Mouse (Mus musculus) embryonic facial prominence, embryonic 15.5 days (tissue): ENCODE data around the gene Chn2. TPM values are rescaled to one million over a fixed set of nuclear protein-coding genes. Genes with fewer than 3 reads are reported as not detected.

ENCODE experiments used
- ATAC-seq: fragments of 200-750 bp; cut with Nextera tagmentation; 2 replicates; pipeline ENCODE4 v1.8.0; 2017; ENCODE audit warnings: low read depth, moderate TSS enrichment; ENCODE audit not compliant: insufficient number of reproducible peaks, low FRiP score, low TSS enrichment
- H3K27ac ChIP-seq: fragments of 300-500 bp; sonication (generic); replicated peaks from 2 replicates; pipeline ENCODE4 v1.5.1; 2015; ENCODE audit warnings: mild to moderate bottlenecking, inconsistent platforms
- H3K27me3 ChIP-seq: fragments of 300-500 bp; sonication (generic); 2 replicates; pipeline ENCODE4 v1.6.1; 2015; ENCODE audit warnings: inconsistent platforms
- H3K36me3 ChIP-seq: fragments of 300-500 bp; sonication (generic); 2 replicates; pipeline ENCODE4 v1.6.1; 2015; ENCODE audit warnings: mild to moderate bottlenecking, inconsistent platforms
- H3K4me1 ChIP-seq: fragments of 300-500 bp; sonication (generic); 2 replicates; pipeline ENCODE4 v1.6.1; 2015; ENCODE audit warnings: inconsistent platforms
- H3K4me2 ChIP-seq: fragments of 300-500 bp; sonication (generic); replicated peaks from 2 replicates; pipeline ENCODE4 v1.6.1; 2015; ENCODE audit warnings: mild to moderate bottlenecking, inconsistent platforms
- H3K4me3 ChIP-seq: fragments of 300-500 bp; sonication (generic); replicated peaks from 2 replicates; pipeline ENCODE4 v1.5.1; 2015; ENCODE audit warnings: mild to moderate bottlenecking, inconsistent platforms
- H3K9ac ChIP-seq: fragments of 300-500 bp; sonication (generic); 2 replicates; pipeline ENCODE4 v1.6.1; 2015; ENCODE audit warnings: inconsistent platforms
- H3K9me3 ChIP-seq: fragments of 300-500 bp; sonication (generic); replicated peaks from 2 replicates; pipeline ENCODE4 v1.6.1; 2016; ENCODE audit warnings: inconsistent platforms
- WGBS: fragments of 180-500 bp; shearing (Covaris S2); methylation state at CpG from one replicate; pipeline ENCODE4 v1.1.7; 2015; 5-methylcytosine and 5-hydroxymethylcytosine counted together
- polyA plus RNA-seq: library from polyadenylated mRNA; unstranded; fragments of >200 nt; fragmentation: Nextera tagmentation; extraction: Ambion mirVana; gene quantifications from 2 replicates; pipeline ENCODE4 v1.2.1, GENCODE M21; 2015

Gene Chn2
- polyA plus RNA-seq, 1 experiment from 2014 or later, result 12.2 TPM

DNA sequence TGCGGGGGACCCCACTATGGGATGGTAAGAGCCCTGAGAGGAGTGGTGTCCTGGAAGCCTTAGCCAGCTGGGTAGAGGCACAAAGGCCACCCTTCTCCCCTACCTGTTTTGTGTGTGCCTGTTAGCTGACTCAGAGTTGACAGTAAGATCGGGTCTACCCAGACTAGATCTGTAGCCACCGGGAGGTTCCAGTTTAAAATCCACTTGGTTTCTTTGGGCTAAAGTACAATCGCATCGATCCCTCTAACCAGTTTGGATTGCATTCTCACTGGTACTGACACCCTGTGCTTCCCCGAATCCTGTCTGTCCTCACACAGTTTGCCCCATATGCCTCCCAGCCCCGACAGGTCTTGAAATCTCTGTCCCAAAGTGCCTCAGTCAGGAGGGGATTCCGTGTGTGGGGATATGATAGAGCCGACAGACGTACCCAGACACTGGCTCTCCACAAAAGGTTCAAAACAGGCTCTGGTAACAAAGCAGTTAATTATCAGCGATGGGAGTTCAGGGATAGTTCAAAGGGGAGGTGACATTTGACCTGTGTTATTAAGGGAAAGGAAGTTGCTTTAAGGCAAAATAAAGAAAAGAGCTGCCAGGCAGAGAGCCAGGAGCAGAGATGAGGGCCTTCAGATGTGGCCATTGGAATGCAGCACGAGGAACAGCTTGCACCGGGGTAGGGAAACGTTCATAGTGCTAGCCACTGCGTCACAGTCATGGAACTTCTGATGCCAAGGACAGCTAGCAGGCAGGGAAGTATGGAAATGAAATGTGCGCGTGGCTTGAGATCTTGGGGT, 212.2 kb downstream of the Chn2 start:
- ATAC-seq, result no peak
- no peak overlapping the region for H3K27ac ChIP-seq
- 46% methylated on average over 17 of the region's 17 CpGs for WGBS
- no peaks in the 10 kb centered on the region for H3K9me3 ChIP-seq
- H3K4me3 ChIP-seq, result no peak overlapping the region
- no peak overlapping the region for H3K9ac ChIP-seq
- no peaks in the 10 kb centered on the region for H3K27me3 ChIP-seq
- peaks cover 5% of the 10 kb centered on the region; the same call in 1 of the 2 replicates for H3K4me1 ChIP-seq
- no peaks in the 10 kb centered on the region for H3K36me3 ChIP-seq
- H3K4me2 ChIP-seq, result no peak overlapping the region

DNA sequence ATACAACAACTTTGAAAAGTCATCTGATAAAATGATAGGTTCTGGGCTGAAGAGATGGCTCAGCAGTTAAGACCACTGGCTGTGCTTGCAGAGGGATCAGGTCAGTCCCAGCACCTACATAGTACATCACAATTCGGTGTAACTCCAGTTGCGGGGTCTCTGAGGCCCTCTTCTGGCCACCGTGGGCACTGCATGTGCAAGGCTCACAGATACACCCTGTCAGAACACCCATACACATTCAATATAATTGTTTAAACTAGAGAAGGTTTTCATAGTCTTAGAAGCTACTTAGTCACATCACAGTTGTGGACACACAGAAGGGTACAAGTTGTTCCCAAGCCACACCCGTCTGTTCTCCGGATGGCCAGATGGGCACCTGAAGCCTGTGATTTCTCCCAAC, 213.9 kb downstream of the Chn2 start:
- H3K4me3 ChIP-seq, result no peak overlapping the region
- no peaks in the 10 kb centered on the region for H3K9me3 ChIP-seq
- H3K27ac ChIP-seq, result no peak overlapping the region
- no peaks in the 10 kb centered on the region for H3K27me3 ChIP-seq
- 62% methylated on average over 5 of the region's 5 CpGs for WGBS
- no peaks in the 10 kb centered on the region for H3K36me3 ChIP-seq
- H3K4me2 ChIP-seq, result no peak overlapping the region
- no peak for ATAC-seq
- peaks cover 11% of the 10 kb centered on the region; the same call in 1 of the 2 replicates for H3K4me1 ChIP-seq
- H3K9ac ChIP-seq, result no peak overlapping the region

DNA sequence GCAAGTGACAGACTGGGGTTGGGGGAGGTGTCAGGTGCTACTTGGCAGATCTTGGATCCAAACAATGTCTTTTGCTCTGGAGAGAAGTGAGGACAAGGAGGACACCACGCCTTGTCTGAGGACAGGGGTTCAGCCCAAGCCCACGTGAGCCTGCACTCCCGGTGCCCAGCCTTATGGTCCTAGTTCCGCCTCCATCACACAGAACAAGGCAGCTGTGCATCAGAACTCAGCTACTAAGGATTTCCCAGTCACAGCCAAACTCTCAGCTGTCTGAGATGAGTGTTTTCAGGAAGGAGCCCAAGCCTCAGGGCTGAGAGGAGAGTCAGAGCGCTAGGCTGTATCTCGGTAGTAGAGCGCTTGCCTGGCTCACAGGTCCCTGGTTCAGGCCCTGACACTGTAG, 214.5 kb downstream of the Chn2 start:
- Histone ChIP-seq H3K27me3 (no peaks in the 10 kb centered on the region), H3K4me2 (no peak overlapping the region), H3K4me1 (peaks cover 11% of the 10 kb centered on the region; the same call in 1 of the 2 replicates), H3K4me3 (no peak overlapping the region), H3K27ac (no peak overlapping the region; the same call in 1 of the 2 replicates), H3K9me3 (no peaks in the 10 kb centered on the region), H3K36me3 (no peaks in the 10 kb centered on the region), H3K9ac (no peak overlapping the region)
- WGBS, result 58% methylated on average over 7 of the region's 7 CpGs
- ATAC-seq, result no peak

DNA sequence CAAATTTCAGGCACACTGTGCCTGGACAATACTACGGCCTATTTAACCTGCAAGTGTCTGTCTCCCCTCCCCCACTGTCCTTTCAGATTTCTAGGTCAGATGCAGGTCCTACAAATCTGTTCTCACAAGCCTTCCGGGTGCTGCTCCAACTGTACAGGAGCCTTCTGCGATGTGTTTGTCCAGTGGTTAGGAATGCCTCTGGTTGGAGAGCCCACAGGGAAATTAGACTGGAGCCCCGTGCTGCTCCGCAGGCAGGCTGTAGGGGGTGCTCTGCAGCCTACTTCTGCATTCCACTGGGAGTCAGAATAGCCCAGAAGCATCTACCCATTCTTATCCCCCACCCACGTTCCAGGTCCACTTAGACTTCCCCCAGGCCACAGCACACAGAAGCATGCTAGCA, 215.4 kb downstream of the Chn2 start:
- Histone ChIP-seq H3K9ac (no peak overlapping the region), H3K4me2 (no peak overlapping the region), H3K4me1 (peaks cover 11% of the 10 kb centered on the region; the same call in 1 of the 2 replicates), H3K27ac (no peak overlapping the region), H3K27me3 (no peaks in the 10 kb centered on the region), H3K9me3 (no peaks in the 10 kb centered on the region), H3K36me3 (no peaks in the 10 kb centered on the region), H3K4me3 (no peak overlapping the region)
- no peak for ATAC-seq
- WGBS, result 62% methylated on average over 6 of the region's 6 CpGs

DNA sequence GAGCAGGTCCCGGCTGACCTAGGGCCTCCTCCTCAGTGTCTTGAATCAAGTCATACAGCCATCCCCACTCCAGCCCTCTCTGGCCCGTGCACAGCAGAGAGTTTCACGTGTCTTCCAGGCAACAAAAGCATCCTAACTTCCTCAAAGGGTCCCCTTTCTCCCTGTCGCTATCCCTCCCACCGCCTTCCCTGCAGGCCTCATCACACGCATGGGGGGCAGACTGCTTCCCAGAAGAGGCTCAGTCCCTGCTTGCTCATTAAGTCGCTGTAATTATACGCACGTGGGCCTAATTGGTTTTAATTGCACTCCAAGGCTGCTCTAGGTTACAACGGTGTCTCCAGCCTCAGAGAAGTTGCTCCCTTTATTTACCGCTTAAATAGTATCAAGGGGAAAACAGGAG, 216.0 kb downstream of the Chn2 start:
- 38% methylated on average over 11 of the region's 11 CpGs for WGBS
- no peak overlapping the region for H3K27ac ChIP-seq
- H3K4me2 ChIP-seq, result no peak overlapping the region
- H3K4me1 ChIP-seq, result 0 out of 2 replicates have a peak, but pooled peaks cover 11% of the 10 kb centered on the region
- H3K9ac ChIP-seq, result no peak overlapping the region
- peak; percentile 62 for ATAC-seq
- H3K36me3 ChIP-seq, result no peaks in the 10 kb centered on the region
- H3K4me3 ChIP-seq, result no peak overlapping the region
- H3K27me3 ChIP-seq, result no peaks in the 10 kb centered on the region
- H3K9me3 ChIP-seq, result no peaks in the 10 kb centered on the region

DNA sequence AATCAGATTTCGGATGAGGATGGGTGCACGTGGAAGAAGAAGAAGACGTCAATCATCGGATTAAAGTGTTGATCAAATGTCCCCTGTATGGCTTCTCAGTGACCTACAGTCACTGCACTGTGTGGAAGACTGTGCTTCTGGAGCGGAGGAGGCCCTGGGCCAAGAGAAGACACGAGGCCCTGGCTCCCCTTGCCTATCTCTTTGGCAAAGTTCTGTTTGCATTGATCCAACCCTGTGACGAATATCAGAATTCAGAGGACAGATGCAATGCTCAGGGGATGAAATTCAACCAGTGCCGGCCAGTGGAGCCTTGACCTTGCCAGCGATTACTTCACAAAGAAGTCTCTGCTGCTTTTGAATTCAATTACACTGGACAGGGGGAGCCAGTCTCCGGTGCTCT, 217.0 kb downstream of the Chn2 start:
- H3K9me3 ChIP-seq, result no peaks in the 10 kb centered on the region
- H3K36me3 ChIP-seq, result no peaks in the 10 kb centered on the region
- 64% methylated on average over 10 of the region's 10 CpGs for WGBS
- H3K4me2 ChIP-seq, result no peak overlapping the region
- no peaks in the 10 kb centered on the region for H3K27me3 ChIP-seq
- H3K9ac ChIP-seq, result no peak overlapping the region
- ATAC-seq, result no peak
- H3K27ac ChIP-seq, result no peak overlapping the region
- H3K4me3 ChIP-seq, result no peak overlapping the region
- H3K4me1 ChIP-seq, result 0 out of 2 replicates have a peak, but pooled peaks cover 11% of the 10 kb centered on the region

DNA sequence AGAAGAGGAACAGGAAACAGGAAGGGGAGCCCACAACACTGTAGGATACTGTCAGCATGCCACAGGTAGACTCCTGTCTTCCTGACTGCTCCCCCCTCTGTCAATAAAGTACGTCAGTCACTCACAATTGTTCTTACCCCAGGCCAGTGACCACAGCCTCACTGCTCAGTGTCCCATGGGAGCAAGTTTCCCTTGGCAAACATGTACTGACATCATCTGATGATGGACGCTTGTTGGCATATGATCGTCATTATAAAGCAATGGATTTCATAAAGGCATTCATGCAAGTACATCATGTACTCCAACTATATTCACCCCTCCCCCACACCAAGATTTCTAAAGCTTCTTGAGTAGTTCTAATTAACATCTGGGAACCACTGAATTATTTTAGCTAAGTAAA, 218.2 kb downstream of the Chn2 start:
- Histone ChIP-seq H3K9ac (no peak overlapping the region), H3K27me3 (no peaks in the 10 kb centered on the region), H3K27ac (no peak overlapping the region), H3K4me2 (no peak overlapping the region), H3K36me3 (no peaks in the 10 kb centered on the region), H3K4me1 (0 out of 2 replicates have a peak, but pooled peaks cover 6% of the 10 kb centered on the region), H3K4me3 (no peak overlapping the region), H3K9me3 (no peaks in the 10 kb centered on the region)
- ATAC-seq, result no peak
- 60% methylated on average over 3 of the region's 3 CpGs for WGBS

DNA sequence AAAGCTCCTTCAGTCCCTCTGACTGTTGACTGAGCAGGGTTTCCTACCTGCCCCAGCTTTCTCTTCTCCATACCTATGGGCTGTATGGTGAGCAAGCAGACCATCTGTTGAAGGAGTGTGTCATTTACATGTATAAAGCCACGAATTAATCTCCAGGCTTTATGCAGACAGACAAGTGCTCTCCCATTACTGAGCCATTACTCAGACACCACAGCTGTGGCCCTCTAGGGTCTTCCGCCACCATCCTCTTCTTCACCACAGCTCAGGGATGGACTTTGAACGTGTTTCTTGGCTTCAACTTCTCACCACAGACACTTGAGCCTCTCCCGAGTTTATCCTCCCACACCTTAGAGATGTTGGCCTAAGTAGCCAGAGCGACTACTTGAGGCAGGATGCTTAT, 219.1 kb downstream of the Chn2 start:
- H3K4me1 ChIP-seq, result 0 out of 2 replicates have a peak, but pooled peaks cover 6% of the 10 kb centered on the region
- H3K4me3 ChIP-seq, result no peak overlapping the region
- ATAC-seq, result no peak
- no peak overlapping the region for H3K9ac ChIP-seq
- no peaks in the 10 kb centered on the region for H3K27me3 ChIP-seq
- H3K36me3 ChIP-seq, result no peaks in the 10 kb centered on the region
- WGBS, result 80% methylated on average over 5 of the region's 5 CpGs
- H3K4me2 ChIP-seq, result no peak overlapping the region
- no peak overlapping the region for H3K27ac ChIP-seq
- no peaks in the 10 kb centered on the region for H3K9me3 ChIP-seq

DNA sequence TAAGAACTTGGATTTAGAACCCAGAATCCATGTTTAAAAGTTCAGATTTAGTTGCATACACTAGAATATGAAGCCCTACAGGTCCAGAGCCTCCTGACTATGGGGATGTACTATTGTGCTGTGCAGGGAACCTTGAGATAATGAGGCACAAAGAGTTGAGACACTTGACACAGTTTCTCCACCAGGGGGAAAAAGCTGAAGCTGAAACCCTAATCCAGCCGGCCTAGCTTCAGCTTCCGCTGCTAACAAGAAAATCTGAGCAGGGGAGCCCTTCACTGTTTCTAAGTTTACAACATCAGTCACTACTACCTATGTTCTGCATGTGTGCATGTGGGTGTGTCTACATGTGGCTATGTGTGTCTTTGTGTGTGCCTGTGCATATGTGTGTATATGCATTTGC, 223.4 kb downstream of the Chn2 start:
- Histone ChIP-seq H3K9ac (no peak overlapping the region), H3K36me3 (no peaks in the 10 kb centered on the region), H3K4me1 (no peaks in the 10 kb centered on the region), H3K4me3 (no peak overlapping the region), H3K27ac (no peak overlapping the region), H3K27me3 (no peaks in the 10 kb centered on the region), H3K4me2 (no peak overlapping the region), H3K9me3 (no peaks in the 10 kb centered on the region)
- 58% methylated on average over 2 of the region's 2 CpGs for WGBS
- ATAC-seq, result no peak

DNA sequence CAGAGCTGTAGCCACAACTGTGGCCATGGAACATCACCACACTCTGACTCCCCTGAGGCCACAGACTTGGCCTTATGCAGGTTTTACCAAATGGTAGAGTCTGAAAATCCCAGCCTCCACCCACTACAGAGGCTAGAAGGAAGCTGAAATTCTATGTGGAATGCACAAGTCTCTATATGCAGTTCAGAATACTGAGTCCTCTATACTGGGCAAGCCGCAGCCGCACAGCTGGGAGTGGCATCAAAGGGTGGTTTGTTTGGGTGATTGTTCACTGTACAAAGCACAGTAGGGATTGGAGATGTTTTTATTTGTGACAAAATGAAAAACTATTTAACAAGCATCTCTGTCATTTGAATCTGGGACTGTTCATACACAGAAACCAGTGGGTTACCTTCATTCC, 224.5 kb downstream of the Chn2 start:
- Histone ChIP-seq H3K4me1 (no peaks in the 10 kb centered on the region), H3K4me2 (no peak overlapping the region), H3K4me3 (no peak overlapping the region), H3K9me3 (no peaks in the 10 kb centered on the region), H3K27me3 (no peaks in the 10 kb centered on the region), H3K36me3 (no peaks in the 10 kb centered on the region), H3K9ac (no peak overlapping the region), H3K27ac (no peak overlapping the region)
- ATAC-seq, result no peak
- WGBS, result 88% methylated on average over 2 of the region's 2 CpGs

DNA sequence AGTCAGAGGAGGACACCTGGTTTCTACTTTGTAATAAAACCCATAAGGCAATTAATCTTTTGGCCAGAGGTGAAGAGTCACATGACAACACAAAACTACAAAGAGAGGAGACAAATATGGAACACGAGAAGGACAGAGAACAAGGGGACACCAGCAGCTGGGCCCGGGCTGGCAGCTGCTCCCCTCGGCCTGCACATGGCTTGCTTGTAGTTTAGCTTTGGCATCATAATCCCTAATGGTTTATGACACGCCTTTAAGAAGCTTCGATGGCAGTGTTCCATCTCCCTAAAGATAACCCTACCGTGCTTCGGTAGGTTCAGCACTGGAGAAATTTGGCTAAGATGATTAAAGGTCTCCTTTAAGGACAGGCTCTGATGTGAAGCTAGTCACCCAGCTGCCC, 225.2 kb downstream of the Chn2 start:
- 61% methylated on average over 7 of the region's 7 CpGs for whole genome bisulfite sequencing
- Histone ChIP-seq H3K27ac (no peak overlapping the region), H3K36me3 (no peaks in the 10 kb centered on the region), H3K4me2 (no peak overlapping the region), H3K9me3 (no peaks in the 10 kb centered on the region), H3K9ac (no peak overlapping the region), H3K4me3 (no peak overlapping the region), H3K27me3 (no peaks in the 10 kb centered on the region), H3K4me1 (no peaks in the 10 kb centered on the region)
- ATAC-seq, result no peak

DNA sequence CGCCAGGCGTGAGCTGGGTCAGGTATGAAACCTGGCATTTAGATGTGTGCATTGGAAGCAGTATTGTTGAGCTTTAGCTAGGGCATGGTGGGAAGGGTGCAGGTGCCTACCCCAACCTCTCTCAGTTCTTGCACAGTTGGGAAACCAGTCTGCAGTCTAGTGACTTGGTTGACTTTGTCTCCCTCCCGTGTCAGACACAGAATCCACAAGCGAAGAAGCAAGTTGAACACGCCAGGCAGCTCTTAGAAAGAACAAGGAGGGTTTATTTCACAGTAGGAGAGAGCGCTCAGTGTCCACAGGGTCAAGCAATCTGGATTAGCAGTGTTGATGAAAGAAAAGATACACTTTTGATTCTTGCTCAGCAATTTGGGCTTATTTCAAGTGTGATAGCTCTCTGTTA, 226.0 kb downstream of the Chn2 start:
- Histone ChIP-seq H3K9ac (no peak overlapping the region), H3K36me3 (no peaks in the 10 kb centered on the region), H3K27ac (no peak overlapping the region), H3K4me3 (no peak overlapping the region), H3K9me3 (no peaks in the 10 kb centered on the region), H3K4me1 (no peaks in the 10 kb centered on the region), H3K27me3 (no peaks in the 10 kb centered on the region), H3K4me2 (no peak overlapping the region)
- 90% methylated on average over 6 of the region's 6 CpGs for WGBS
- no peak for ATAC-seq
